Mouse (Mus musculus): ENCODE results near the gene Galnt7. TPM values are rescaled to one million over a fixed set of nuclear protein-coding genes. Genes with fewer than 3 reads are reported as not detected.

The Galnt7 gene
- total and polyA plus RNA-seq, 3 experiments: 26.7 to 33.5 (median 32.7) TPM

- Histone ChIP-seq H3K36me3 (replicated peaks in 1 of 2; ENCODE audit: control insufficient read depth in 1 of 2, insufficient read depth in 1 of 2, low read length in 1 of 2) (peaks cover 0 to 11% of the 10 kb centered on the region in 2 experiments), H3K79me2 (replicated peaks; ENCODE audit: control insufficient read depth, extremely low read depth, insufficient read depth, poor library complexity, severe bottlenecking) (peaks cover 2% of the 10 kb centered on the region; the same call in 1 of the 2 replicates), H3K9me3 (replicated peaks; ENCODE audit: low read length) (no peaks in the 10 kb centered on the region), H3K27ac (ENCODE audit: insufficient read depth, low read depth) (no peak overlapping the region), H3K27me3 (replicated peaks) (no peaks in the 10 kb centered on the region), H3K4me3 (replicated peaks in 1 of 3; ENCODE audit: low read depth in 2 of 3, low read length in 2 of 3, poor library complexity in 1 of 3) (no peak overlapping the region), H3K9ac (ENCODE audit: insufficient read depth, low read depth) (no peak overlapping the region), H3K4me2 (ENCODE audit: insufficient read depth, low read depth, poor library complexity, severe bottlenecking) (no peak overlapping the region), H3K4me1 (ENCODE audit: control insufficient read depth in 1 of 2, insufficient read depth in 2 of 2) (peaks cover 0 to 7% of the 10 kb centered on the region in 2 experiments; a peak in 2 of 4 replicates)
- dilution Hi-C loops (cut with MboI; ENCODE audit: extremely low pct_ligation_motif_present, extremely low pct_unique_long_range_greater_than_20kb, low sequenced_read_pairs) (no loop called here), in situ Hi-C loops (cut with MboI; ENCODE audit: low pct_ligation_motif_present, low pct_unique_long_range_greater_than_20kb, low sequenced_read_pairs) (no loop called here)
- DNase-seq (ENCODE audit: extremely low read depth): no peak
- TF ChIP-seq TBP (conservative IDR thresholded peaks at IDR 0.05; ENCODE audit: low read depth, low read length) (no peak), NELFE (IDR thresholded peaks at IDR 0.05; ENCODE audit: low read depth, low read length) (no peak), GABPA (IDR thresholded peaks at IDR 0.05; ENCODE audit: insufficient replicate concordance, low read depth, low read length) (no peak), IRF4 (IDR thresholded peaks at IDR 0.05; ENCODE audit: low read depth, low read length) (no peak), UBTF (IDR thresholded peaks at IDR 0.05; ENCODE audit: low read depth, low read length) (no peak), MXI1 (IDR thresholded peaks at IDR 0.05; ENCODE audit: low read depth, low read length) (no peak), MAZ (IDR thresholded peaks at IDR 0.05; ENCODE audit: low read depth, low read length) (no peak)
Measured at GRCm38 (mm10) chr8:57601987-57602418, 50.8 kb downstream of the Galnt7 start.

- no peaks in the 10 kb centered on the region for H3K9me3 ChIP-seq (replicated peaks; ENCODE audit: low read length)
- H3K9ac ChIP-seq (ENCODE audit: insufficient read depth, low read depth): no peak overlapping the region
- dilution Hi-C loops (cut with MboI; ENCODE audit: extremely low pct_ligation_motif_present, extremely low pct_unique_long_range_greater_than_20kb, low sequenced_read_pairs) (no loop called here), in situ Hi-C loops (cut with MboI; ENCODE audit: low pct_ligation_motif_present, low pct_unique_long_range_greater_than_20kb, low sequenced_read_pairs) (no loop called here)
- no peak for DNase-seq (ENCODE audit: extremely low read depth)
- H3K79me2 ChIP-seq (replicated peaks; ENCODE audit: control insufficient read depth, extremely low read depth, insufficient read depth, poor library complexity, severe bottlenecking): peaks cover 2% of the 10 kb centered on the region; the same call in 1 of the 2 replicates
- no peak overlapping the region for H3K4me2 ChIP-seq (ENCODE audit: insufficient read depth, low read depth, poor library complexity, severe bottlenecking)
- TF ChIP-seq JUN (IDR thresholded peaks at IDR 0.05; ENCODE audit: insufficient read depth, low read depth, low read length): no peak
- no peak for TF ChIP-seq MAZ (IDR thresholded peaks at IDR 0.05; ENCODE audit: low read depth, low read length)
- TF ChIP-seq GABPA (IDR thresholded peaks at IDR 0.05; ENCODE audit: insufficient replicate concordance, low read depth, low read length): no peak
- no peak for TF ChIP-seq E2F4 (IDR thresholded peaks at IDR 0.05; ENCODE audit: insufficient replicate concordance, low read depth, low read length)
- no peak for TF ChIP-seq RCOR1 (conservative IDR thresholded peaks at IDR 0.05; ENCODE audit: low read depth, low read length)
- TF ChIP-seq ZMIZ1 (IDR thresholded peaks at IDR 0.05; ENCODE audit: low read depth, low read length): no peak
- no peak for TF ChIP-seq NELFE (IDR thresholded peaks at IDR 0.05; ENCODE audit: low read depth, low read length)
- no peak for TF ChIP-seq ZC3H11A (IDR thresholded peaks at IDR 0.05; ENCODE audit: low read depth, low read length)
- TF ChIP-seq ETS1 (conservative IDR thresholded peaks at IDR 0.05; ENCODE audit: low read depth, low read length): no peak
- no peak for TF ChIP-seq CHD2 (IDR thresholded peaks at IDR 0.05; ENCODE audit: low read length)
- no peak for TF ChIP-seq POLR2A (IDR thresholded peaks at IDR 0.05; ENCODE audit: low read depth, low read length)
- TF ChIP-seq UBTF (IDR thresholded peaks at IDR 0.05; ENCODE audit: low read depth, low read length): no peak
- no peak for TF ChIP-seq TBP (conservative IDR thresholded peaks at IDR 0.05; ENCODE audit: low read depth, low read length)
- no peak overlapping the region for H3K4me3 ChIP-seq (replicated peaks in 1 of 3; ENCODE audit: low read depth in 2 of 3, low read length in 2 of 3, poor library complexity in 1 of 3)
- peaks cover 2 to 17% of the 10 kb centered on the region in 2 experiments; a peak in 3 of 4 replicates for H3K4me1 ChIP-seq (ENCODE audit: control insufficient read depth in 1 of 2, insufficient read depth in 2 of 2)
- no peaks in the 10 kb centered on the region for H3K27me3 ChIP-seq (replicated peaks)
- H3K36me3 ChIP-seq (replicated peaks in 1 of 2; ENCODE audit: control insufficient read depth in 1 of 2, insufficient read depth in 1 of 2, low read length in 1 of 2): peaks cover 0 to 10% of the 10 kb centered on the region in 2 experiments
- H3K27ac ChIP-seq (ENCODE audit: insufficient read depth, low read depth): no peak overlapping the region
Measured at GRCm38 (mm10) chr8:57599813-57600555, 52.8 kb downstream of the Galnt7 start.

Data from CH12.LX (cell line).